Comparison of ENCODE assay signal across 12 mouse cellular contexts in the genomic region with DNA sequence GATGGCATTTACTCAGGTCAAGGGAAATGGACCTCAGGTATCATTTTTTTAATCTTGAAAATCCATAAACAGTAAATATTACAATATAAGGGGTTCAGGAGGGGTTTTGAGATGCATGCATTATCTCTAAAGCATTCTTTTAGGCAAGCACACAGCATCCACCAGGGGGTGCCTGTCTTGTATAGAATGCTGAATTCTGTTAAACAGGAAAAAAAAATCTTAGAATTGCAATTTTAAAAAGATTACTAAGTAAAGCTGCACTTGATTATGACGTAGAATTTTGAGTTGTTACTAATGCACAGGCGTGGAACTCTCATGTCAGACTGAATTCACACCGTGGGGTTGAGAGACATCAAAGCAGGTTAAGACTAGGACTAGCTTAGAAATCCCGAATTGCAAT.
DNase-seq lines count a peak whose midpoint lies in the region; ATAC-seq and TF ChIP-seq lines count a peak whose summit lies in the region.
"Had no signal": no experiment of that assay in that cellular context is flagged by ENCODE, and none has a peak within 500 bp of the region (broad histone marks: within the 10 kb centered on the region; RNA-seq: fewer than 3 reads in every experiment).

No protein-coding gene starts in this region.

- no peaks in the 10 kb centered on the region for H3K4me1 ChIP-seq in liver, postnatal 0 days (ENCODE audit: insufficient read depth)
- H3K4me1 ChIP-seq in kidney, embryonic 16.5 days (ENCODE audit: insufficient read depth, low read length), result no peaks in the 10 kb centered on the region
- no peaks in the 10 kb centered on the region for H3K4me1 ChIP-seq in heart, embryonic 11.5 days (ENCODE audit: control insufficient read depth, insufficient read depth, low read length)
- H3K4me1 ChIP-seq: embryonic facial prominence, embryonic 15.5 days had no signal

- no peaks in the 10 kb centered on the region for H3K36me3 ChIP-seq in liver, postnatal 0 days (replicated peaks; ENCODE audit: insufficient read depth, low read length)
- H3K36me3 ChIP-seq in kidney, embryonic 16.5 days (ENCODE audit: insufficient read depth, low read length), result no peaks in the 10 kb centered on the region
- H3K36me3 ChIP-seq in heart, embryonic 11.5 days (ENCODE audit: control insufficient read depth, insufficient read depth, low read length), result no peaks in the 10 kb centered on the region
- H3K36me3 ChIP-seq: embryonic facial prominence, embryonic 15.5 days had no signal

- no peak for TF ChIP-seq CTCF in liver, postnatal 0 days (IDR thresholded peaks at IDR 0.05; ENCODE audit: low read depth)
- TF ChIP-seq CTCF in layer of hippocampus, adult 2 months (conservative IDR thresholded peaks at IDR 0.05), result peak; percentile 87

- no peaks in the 10 kb centered on the region for H3K27me3 ChIP-seq in liver, postnatal 0 days (ENCODE audit: insufficient read depth, low read length)
- H3K27me3 ChIP-seq in kidney, embryonic 16.5 days (ENCODE audit: insufficient read depth, low read length), result no peaks in the 10 kb centered on the region
- H3K27me3 ChIP-seq in heart, embryonic 11.5 days (ENCODE audit: control insufficient read depth, insufficient read depth, low read length), result no peaks in the 10 kb centered on the region
- H3K27me3 ChIP-seq: embryonic facial prominence, embryonic 15.5 days had no signal

- H3K9ac ChIP-seq in liver, postnatal 0 days (replicated peaks), result no peak overlapping the region
- no peak overlapping the region for H3K9ac ChIP-seq in kidney, embryonic 16.5 days (replicated peaks; ENCODE audit: low read length)
- no peak overlapping the region for H3K9ac ChIP-seq in heart, embryonic 11.5 days (ENCODE audit: low read depth, low read length)
- H3K9ac ChIP-seq: embryonic facial prominence, embryonic 15.5 days had no signal

- DNase-seq in liver (peak; percentile 2), ZHBTc4 (ENCODE audit: low read depth, low spot score) (peak; percentile 13)
- DNase-seq in liver, postnatal 0 days, result no peak
- DNase-seq in layer of hippocampus, adult 2 months (ENCODE audit: low spot score in 2 of 2), result peak; percentile 8 to 41
- DNase-seq in right cerebral cortex, postnatal 10 days (ENCODE audit: low spot score in 2 of 2), result peak; percentile 40 to 63
- DNase-seq: kidney, adult 11 months; lung, adult 2 months; thymus, adult 18-20 months had no signal

- ATAC-seq in liver, postnatal 0 days, result no peak
- ATAC-seq in kidney, embryonic 16.5 days (ENCODE audit: low FRiP score, low TSS enrichment), result no peak
- no peak for ATAC-seq in activated CD4-positive, CD25-positive, alpha-beta regulatory T cell, adult 4 months
- ATAC-seq in heart, embryonic 11.5 days (replicated peaks; ENCODE audit: insufficient number of reproducible peaks, low FRiP score, low TSS enrichment), result no peak

- no peaks in the 10 kb centered on the region for H3K9me3 ChIP-seq in liver, postnatal 0 days (ENCODE audit: low read length)
- no peaks in the 10 kb centered on the region for H3K9me3 ChIP-seq in kidney, embryonic 16.5 days (ENCODE audit: low read length)
- no peaks in the 10 kb centered on the region for H3K9me3 ChIP-seq in heart, embryonic 11.5 days (replicated peaks; ENCODE audit: control insufficient read depth, low read length)
- H3K9me3 ChIP-seq: embryonic facial prominence, embryonic 15.5 days had no signal

- no peak overlapping the region for H3K27ac ChIP-seq in liver, postnatal 0 days (ENCODE audit: low read depth)
- H3K27ac ChIP-seq in layer of hippocampus, adult 2 months, result no peak overlapping the region
- H3K27ac ChIP-seq in kidney, embryonic 16.5 days (ENCODE audit: low read length), result no peak overlapping the region
- no peak overlapping the region for H3K27ac ChIP-seq in heart, embryonic 11.5 days (ENCODE audit: low read depth, low read length)
- H3K27ac ChIP-seq: embryonic facial prominence, embryonic 15.5 days had no signal

- H3K4me3 ChIP-seq in liver, postnatal 0 days (ENCODE audit: low read depth, low read length), result no peak overlapping the region
- H3K4me3 ChIP-seq in layer of hippocampus, adult 2 months, result peak overlapping the region; percentile 36
- no peak overlapping the region for H3K4me3 ChIP-seq in kidney, embryonic 16.5 days (ENCODE audit: low read length)
- H3K4me3 ChIP-seq in heart, embryonic 11.5 days (ENCODE audit: low read depth, low read length), result no peak overlapping the region
- H3K4me3 ChIP-seq: embryonic facial prominence, embryonic 15.5 days had no signal

- no peak overlapping the region for H3K4me2 ChIP-seq in liver, postnatal 0 days (ENCODE audit: low read depth, low read length)
- H3K4me2 ChIP-seq in kidney, embryonic 16.5 days (replicated peaks; ENCODE audit: low read depth, low read length), result no peak overlapping the region
- H3K4me2 ChIP-seq in heart, embryonic 11.5 days, result no peak overlapping the region
- H3K4me2 ChIP-seq: embryonic facial prominence, embryonic 15.5 days had no signal

- TF ChIP-seq EP300 in liver, postnatal 0 days (IDR thresholded peaks at IDR 0.05; ENCODE audit: low read depth), result no peak

- 52% methylated on average over 4 of the region's 4 CpGs for WGBS in liver, postnatal 0 days (ENCODE audit: insufficient replicate concordance)
- 64% methylated on average over 4 of the region's 4 CpGs for WGBS in kidney, embryonic 16.5 days
- 47% methylated on average over 4 of the region's 4 CpGs for WGBS in heart, embryonic 11.5 days (ENCODE audit: insufficient replicate concordance)
